Mouse (Mus musculus): Measurements from ENCODE around the gene Arl8b. TPM values are rescaled to one million over a fixed set of nuclear protein-coding genes. Genes with fewer than 3 reads are reported as not detected.
"Not testable (repeated sequence)": the region's sequence is repeated elsewhere in the genome, so short reads cannot be mapped to it uniquely, and the experiment has no call there.

The Arl8b gene
- polyA plus RNA-seq, 1 experiment from 2014 or later, result 71.6 TPM

- Histone ChIP-seq H3K9me3 (replicated peaks) (peaks cover 5% of the 10 kb centered on the region; the same call in 1 of the 2 replicates), H3K36me3 (peaks cover 15% of the 10 kb centered on the region), H3K9ac (no peak overlapping the region), H3K4me2 (no peak overlapping the region), H3K4me3 (no peak overlapping the region), H3K27me3 (replicated peaks) (no peaks in the 10 kb centered on the region), H3K4me1 (replicated peaks) (no peaks in the 10 kb centered on the region), H3K27ac (ENCODE audit: poor library complexity, severe bottlenecking) (no peak overlapping the region)
- no peak for ATAC-seq (ENCODE audit: insufficient number of reproducible peaks, low FRiP score)
- 91% methylated on average over 1 of the region's 1 CpGs for WGBS
Observed at GRCm38 (mm10) chr6:108861226-108861625, 78.3 kb downstream of the Arl8b start.

- WGBS, result 72% methylated on average over 2 of the region's 2 CpGs
- H3K27ac ChIP-seq (ENCODE audit: poor library complexity, severe bottlenecking), result no peak overlapping the region
- no peak overlapping the region for H3K4me3 ChIP-seq
- ATAC-seq (ENCODE audit: insufficient number of reproducible peaks, low FRiP score), result no peak
- H3K27me3 ChIP-seq (replicated peaks), result no peaks in the 10 kb centered on the region
- peaks cover 5% of the 10 kb centered on the region; the same call in 1 of the 2 replicates for H3K9me3 ChIP-seq (replicated peaks)
- H3K36me3 ChIP-seq, result peaks cover 10% of the 10 kb centered on the region; the same call in 1 of the 2 replicates
- no peak overlapping the region for H3K4me2 ChIP-seq
- H3K4me1 ChIP-seq (replicated peaks), result no peaks in the 10 kb centered on the region
- H3K9ac ChIP-seq, result no peak overlapping the region
Observed at GRCm38 (mm10) chr6:108862548-108862947, 79.6 kb downstream of the Arl8b start.

- no peak overlapping the region for H3K27ac ChIP-seq (ENCODE audit: poor library complexity, severe bottlenecking)
- no peak overlapping the region for H3K4me2 ChIP-seq
- H3K9me3 ChIP-seq (replicated peaks), result peaks cover 5% of the 10 kb centered on the region; the same call in 1 of the 2 replicates
- 0 out of 2 replicates have a peak, but pooled peaks cover 3% of the 10 kb centered on the region for H3K36me3 ChIP-seq
- H3K27me3 ChIP-seq (replicated peaks), result no peaks in the 10 kb centered on the region
- ATAC-seq (ENCODE audit: insufficient number of reproducible peaks, low FRiP score), result no peak
- H3K4me1 ChIP-seq (replicated peaks), result no peaks in the 10 kb centered on the region
- no peak overlapping the region for H3K9ac ChIP-seq
- H3K4me3 ChIP-seq, result no peak overlapping the region
- WGBS, result 75% methylated on average over 5 of the region's 5 CpGs
Observed at GRCm38 (mm10) chr6:108866317-108866716, 83.4 kb downstream of the Arl8b start.

- H3K9me3 ChIP-seq (replicated peaks); H3K27me3 ChIP-seq (replicated peaks); H3K4me3 ChIP-seq; H3K4me1 ChIP-seq (replicated peaks); H3K9ac ChIP-seq; H3K27ac ChIP-seq (ENCODE audit: poor library complexity, severe bottlenecking); H3K4me2 ChIP-seq; H3K36me3 ChIP-seq; ATAC-seq (ENCODE audit: insufficient number of reproducible peaks, low FRiP score): not testable (repeated sequence)
- 55% methylated on average over 2 of the region's 2 CpGs for WGBS
Observed at GRCm38 (mm10) chr6:108869031-108869430, 86.1 kb downstream of the Arl8b start.

- 79% methylated on average over 2 of the region's 2 CpGs for WGBS
- no peak overlapping the region for H3K9ac ChIP-seq
- no peak for ATAC-seq (ENCODE audit: insufficient number of reproducible peaks, low FRiP score)
- H3K27me3 ChIP-seq (replicated peaks), result no peaks in the 10 kb centered on the region
- no peak overlapping the region for H3K27ac ChIP-seq (ENCODE audit: poor library complexity, severe bottlenecking)
- H3K9me3 ChIP-seq (replicated peaks), result no peaks in the 10 kb centered on the region
- no peaks in the 10 kb centered on the region for H3K36me3 ChIP-seq
- H3K4me1 ChIP-seq (replicated peaks), result no peaks in the 10 kb centered on the region
- no peak overlapping the region for H3K4me3 ChIP-seq
- no peak overlapping the region for H3K4me2 ChIP-seq
Observed at GRCm38 (mm10) chr6:108870421-108870820, 87.5 kb downstream of the Arl8b start.

GRCm38 (mm10) chr6:108871251-108871650 is 88.4 kb downstream of the Arl8b start:
- 81% methylated on average over 4 of the region's 4 CpGs for WGBS
- ATAC-seq (ENCODE audit: insufficient number of reproducible peaks, low FRiP score), result no peak
- Histone ChIP-seq H3K4me1 (replicated peaks) (peaks cover 3% of the 10 kb centered on the region; the same call in 1 of the 2 replicates), H3K9ac (no peak overlapping the region), H3K9me3 (replicated peaks) (no peaks in the 10 kb centered on the region), H3K4me3 (no peak overlapping the region), H3K36me3 (no peaks in the 10 kb centered on the region), H3K4me2 (no peak overlapping the region), H3K27me3 (replicated peaks) (no peaks in the 10 kb centered on the region), H3K27ac (ENCODE audit: poor library complexity, severe bottlenecking) (no peak overlapping the region)

Other genes with a start within 250 kb of the Arl8b start
- gene Bhlhe40, start 122.5 kb upstream of the Arl8b start, polyA plus RNA-seq (2016; fragmentation: Nextera tagmentation; extraction: Ambion mirVana), result 22.4 and 23.8 TPM in 2 replicates
- 15.4 and 15.6 TPM in 2 replicates for gene Edem1, start 45.5 kb downstream of the Arl8b start, polyA plus RNA-seq (2016; fragmentation: Nextera tagmentation; extraction: Ambion mirVana)

All from heart, embryonic 12.5 days (tissue).